Mouse (Mus musculus) lung, postnatal 10 days (tissue): ENCODE results near the gene Syt9.
A peak's percentile ranks its signal among the peaks of the same experiment; 100 is the strongest.
"Not testable (repeated sequence)": the region's sequence is repeated elsewhere in the genome, so short reads cannot be mapped to it uniquely, and the experiment has no call there.

ENCODE experiments used
- DNase-seq: peaks from one replicate; pipeline ENCODE4 v3.0.0; 2021

The Syt9 gene

DNA sequence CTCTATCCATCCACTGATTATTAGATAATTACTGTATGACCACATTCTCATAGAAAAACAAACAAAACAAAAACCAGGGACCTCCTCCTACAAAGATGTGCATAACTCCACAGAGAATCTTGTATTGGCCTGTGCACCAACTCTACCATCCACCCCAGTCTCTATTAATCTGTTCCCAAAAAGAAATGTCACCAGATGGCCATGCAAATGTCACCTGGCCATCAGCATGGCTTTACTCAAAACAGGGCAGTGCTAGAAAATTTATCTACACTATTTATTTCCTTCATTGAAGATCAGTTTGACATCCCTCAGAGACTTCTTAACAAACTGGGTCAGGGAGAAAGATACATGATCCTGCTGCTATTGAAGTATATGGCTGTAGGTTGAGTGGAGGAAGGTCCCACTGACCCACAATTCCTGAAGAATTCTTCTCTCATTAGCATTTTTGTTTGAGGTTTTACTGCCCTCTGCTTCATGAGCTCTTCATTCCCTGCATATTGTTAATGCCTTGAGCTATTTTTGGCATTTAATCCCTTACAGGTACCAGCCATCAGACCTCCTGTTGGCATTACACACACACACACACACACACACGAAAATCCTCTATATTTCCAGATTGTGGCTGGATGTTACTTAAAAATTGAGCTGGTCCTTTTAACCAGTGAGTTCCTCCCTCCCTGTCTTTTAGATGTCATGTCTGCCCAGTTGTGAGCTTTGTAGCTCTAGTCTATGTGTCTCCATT lies 91.3 kb downstream of the Syt9 start:
- no peak for DNase-seq

DNA sequence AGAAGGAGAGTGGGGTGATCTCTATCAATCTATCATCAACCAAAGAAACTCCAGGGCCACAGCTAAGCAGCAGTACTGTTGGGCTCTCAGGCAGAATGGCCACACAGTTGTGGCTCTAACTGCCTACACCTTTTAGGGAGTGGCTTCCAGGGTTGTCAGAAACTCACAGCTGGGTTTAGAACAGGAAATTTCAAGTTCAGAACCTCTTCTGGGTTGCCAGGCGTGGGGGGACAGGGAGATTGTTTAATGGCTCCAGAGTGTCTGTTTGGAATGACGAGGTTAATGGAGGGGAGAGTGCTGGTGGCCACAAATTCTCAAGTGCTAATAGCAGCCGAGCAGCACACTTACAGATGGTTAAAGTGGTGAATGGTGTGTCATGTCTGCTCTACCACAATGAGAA lies 92.4 kb downstream of the Syt9 start:
- DNase-seq: no peak

DNA sequence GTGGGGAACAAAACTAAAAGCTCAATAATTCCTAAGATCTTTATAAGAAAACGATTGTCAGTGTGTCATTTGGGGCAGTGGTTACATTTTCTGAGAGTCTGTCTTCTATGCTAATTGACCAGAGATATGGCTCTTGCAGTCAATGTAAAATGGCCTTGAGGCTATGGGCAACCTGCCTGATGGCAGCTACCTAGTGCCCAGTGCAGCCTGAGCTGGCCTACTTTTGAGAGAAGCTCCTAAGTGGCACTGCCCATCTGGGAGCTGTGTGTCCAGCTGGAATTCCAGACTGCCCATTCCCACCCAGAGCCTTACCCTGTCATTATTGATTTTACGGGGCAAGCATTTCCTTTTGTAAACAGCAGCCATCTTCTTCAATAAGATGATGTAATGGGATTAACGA lies 94.6 kb downstream of the Syt9 start:
- no peak for DNase-seq

DNA sequence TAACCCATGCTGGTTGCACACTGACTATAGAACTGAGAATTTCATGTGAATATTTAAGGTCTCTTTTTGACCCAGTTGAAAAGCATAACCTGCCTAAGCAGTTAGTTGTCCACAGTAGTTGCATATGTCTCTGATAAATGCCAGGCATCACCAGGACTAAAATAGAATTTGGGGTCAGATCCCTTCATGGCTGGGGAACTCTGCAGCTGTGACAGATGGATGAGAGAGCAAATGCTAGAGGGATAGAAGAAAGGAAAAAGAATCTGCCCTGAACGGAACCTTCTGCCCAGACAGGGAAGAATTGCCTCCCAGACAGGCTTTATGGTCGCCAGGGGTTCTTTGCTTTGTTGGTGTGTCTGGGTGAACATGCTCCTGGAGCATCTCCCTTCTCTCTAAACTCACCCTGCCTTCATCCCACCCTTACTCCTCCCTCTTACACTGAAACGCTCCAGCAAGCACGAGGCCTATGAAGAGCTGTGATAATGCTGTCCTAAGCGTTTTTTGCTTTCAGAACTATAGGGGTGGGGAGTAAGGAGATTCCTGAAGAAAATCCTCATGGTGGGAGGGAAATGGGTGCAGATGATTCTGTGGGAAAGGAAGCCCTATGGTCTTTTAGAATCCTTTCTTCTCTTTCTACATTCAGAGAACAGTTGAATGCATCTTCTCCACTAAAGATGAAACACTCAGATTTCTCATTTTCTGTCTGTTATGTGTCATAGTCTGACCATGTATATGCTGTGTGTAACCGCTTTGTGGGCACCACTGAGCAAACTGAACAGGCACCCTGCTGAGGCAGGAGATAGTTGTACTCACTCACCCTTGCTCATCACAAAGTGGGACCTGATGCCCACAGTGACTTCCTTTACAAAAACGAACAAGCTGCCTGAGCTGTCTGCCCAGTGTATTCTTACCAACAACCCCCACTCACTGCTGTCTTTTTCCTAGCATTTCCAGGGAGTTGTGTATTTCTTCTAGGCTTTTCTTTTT lies 108.7 kb downstream of the Syt9 start:
- no peak for DNase-seq

DNA sequence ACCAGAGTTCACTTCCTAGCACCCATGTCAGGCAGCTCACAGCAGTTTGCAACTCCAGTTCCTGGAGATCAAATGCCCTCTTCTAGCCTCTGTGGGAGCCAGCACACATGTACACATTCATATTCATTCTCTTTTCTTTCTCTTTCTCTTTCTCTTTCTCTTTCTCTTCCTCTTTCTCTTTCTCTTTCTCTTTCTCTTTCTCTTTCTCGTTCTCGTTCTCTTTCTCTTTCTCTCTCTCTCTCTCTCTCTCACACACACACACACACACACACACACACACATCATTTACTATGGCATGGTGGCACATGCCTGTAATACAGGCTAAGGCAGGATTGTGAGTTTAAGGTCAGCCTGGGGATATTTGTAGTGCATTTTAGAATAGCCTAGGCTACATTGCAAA lies 115.2 kb downstream of the Syt9 start:
- not testable (repeated sequence) for DNase-seq

- no peak for DNase-seq
Measured at GRCm38 (mm10) chr7:107495428-107495827, 124.9 kb downstream of the Syt9 start.

- no peak for DNase-seq
Measured at GRCm38 (mm10) chr7:107496923-107497322, 126.4 kb downstream of the Syt9 start.

DNA sequence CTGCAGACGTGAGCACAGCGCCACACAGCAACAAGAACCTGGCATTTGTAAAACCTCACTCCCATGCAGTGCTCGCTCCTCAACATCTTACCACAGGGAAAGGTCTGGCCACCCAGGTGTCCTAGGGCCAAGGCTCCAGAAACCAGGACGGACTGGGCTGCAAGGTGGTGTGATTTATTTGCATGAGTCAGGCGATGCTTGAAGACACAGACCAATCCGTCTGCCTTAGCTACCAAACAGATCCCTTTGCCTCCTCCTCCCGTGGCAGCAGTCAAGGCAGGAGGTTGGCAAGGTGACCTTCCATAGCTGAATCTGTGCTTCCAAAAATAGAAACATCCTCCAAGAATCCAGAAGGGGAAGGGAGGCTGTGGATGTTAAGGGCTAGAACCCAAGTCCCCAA lies 130.1 kb downstream of the Syt9 start:
- DNase-seq: no peak

DNA sequence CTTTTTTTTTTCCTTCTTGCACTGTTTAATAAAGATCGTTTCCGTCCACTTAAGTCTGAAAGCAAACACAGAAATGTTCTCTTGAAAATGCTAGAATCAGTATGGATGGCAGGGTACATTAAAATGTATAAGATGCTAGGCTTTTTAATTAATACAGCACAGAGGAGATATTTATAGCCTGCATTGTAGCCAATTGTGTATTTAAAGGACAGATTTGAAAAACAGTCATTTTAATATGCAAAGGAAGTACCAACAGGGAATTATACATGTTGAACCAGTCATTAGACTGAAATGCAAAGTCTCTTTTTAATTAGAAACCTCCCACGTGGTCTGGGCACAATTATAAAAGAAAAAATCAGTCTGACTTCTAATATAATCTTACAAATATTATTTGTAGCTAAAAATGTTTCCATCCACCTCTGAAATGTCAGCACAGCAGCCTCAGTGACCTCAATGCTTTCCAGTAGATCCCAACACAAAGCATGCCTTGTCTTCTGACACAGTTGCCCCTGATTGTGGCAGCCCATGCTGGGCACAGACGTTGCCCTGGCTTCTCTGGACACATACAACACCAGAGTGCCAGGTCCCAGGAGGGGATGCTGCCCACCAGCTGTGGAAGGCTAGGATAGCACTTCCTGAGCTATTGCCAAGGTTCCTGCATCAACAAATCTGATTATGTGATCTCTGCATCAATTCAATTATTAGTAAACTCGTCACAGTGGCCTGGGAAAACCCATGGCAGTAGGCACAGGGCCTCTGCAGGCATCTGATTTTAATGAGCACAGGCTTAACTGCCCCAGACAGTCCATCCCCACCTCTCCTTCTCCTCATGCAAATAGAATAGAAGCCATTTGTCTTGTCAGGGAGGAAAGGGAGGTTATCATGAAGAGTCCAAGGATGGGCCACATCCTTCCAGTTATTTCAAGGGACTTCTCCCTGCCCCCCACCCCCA lies 134.5 kb downstream of the Syt9 start:
- DNase-seq: no peak

DNA sequence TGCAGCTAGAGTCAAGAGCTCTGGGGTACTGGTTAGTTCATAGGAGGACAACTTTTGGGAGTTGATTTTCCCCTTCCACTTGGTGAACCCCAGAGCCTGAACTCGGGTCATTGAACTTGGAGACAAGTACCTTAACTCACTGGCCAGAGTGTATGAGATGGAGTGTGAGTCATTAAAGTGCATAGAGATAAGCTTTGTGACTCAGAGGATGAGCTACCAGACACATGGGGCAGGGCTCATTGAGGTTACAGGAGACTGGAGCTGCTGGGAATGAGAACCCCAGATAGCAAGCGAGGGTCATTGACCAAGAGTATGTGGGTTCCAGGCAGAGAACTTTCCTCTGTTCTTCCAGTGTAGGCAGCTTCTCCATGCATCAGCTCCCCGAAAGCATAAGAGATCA lies 137.4 kb downstream of the Syt9 start:
- DNase-seq: no peak

- DNase-seq: no peak
Measured at GRCm38 (mm10) chr7:107509740-107510139, 139.2 kb downstream of the Syt9 start.

GRCm38 (mm10) chr7:107516704-107517410 lies 146.3 kb downstream of the Syt9 start:
- peak; percentile 35 for DNase-seq

DNA sequence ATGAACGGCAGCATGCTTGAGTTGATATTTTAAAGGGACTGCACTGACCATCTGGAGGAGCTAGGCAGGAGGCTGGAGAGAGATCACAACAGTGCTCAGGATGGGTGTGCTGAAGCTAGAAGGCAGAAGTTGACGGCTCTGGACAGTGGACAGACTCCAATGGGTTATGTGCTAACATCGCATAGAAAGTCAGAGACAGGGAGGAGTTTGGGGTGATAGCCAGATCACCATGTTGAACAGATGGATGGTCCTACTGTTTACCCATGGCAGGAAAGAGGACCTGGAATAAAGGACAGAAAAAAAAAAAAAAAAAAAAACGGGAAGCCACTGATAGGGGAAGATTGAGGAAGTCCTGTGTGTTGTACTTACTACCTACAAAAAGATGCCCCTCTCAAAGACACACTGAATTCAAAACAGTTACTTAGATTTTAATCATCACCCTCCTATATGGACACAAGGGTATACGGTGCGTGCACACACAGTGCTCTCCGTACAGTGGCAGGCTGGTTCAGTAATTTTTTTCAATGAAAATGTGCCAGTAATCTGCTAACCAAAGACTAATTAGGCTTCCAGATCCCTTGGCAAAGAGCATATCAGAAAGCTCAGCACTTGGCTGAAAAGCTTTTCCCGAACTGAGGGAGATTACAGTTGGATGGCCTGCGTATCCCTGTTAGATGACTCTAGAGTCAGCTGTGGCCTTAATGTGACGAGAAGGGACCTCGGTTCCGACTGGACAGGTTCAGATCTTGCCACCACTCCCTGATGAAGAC lies 148.9 kb downstream of the Syt9 start:
- DNase-seq: no peak

DNA sequence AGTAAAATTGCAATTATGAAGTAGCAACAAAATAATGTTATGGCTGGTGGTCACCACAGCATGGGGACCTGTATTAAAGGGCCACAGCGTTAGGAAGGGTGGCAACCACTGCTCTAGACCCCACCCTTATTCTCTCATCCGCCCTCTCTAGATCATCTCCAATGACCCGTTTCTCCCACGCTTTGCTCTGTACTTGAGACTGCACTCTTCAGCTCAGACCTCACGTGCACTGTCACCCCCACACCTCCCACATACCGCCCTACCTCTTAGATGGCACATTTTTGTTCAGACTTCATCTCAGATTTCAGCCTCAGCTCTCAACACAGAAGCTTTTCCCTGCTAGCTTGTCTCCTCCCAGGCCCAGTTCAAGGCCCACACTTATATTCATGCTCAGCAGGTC lies 150.9 kb downstream of the Syt9 start:
- DNase-seq: no peak

DNA sequence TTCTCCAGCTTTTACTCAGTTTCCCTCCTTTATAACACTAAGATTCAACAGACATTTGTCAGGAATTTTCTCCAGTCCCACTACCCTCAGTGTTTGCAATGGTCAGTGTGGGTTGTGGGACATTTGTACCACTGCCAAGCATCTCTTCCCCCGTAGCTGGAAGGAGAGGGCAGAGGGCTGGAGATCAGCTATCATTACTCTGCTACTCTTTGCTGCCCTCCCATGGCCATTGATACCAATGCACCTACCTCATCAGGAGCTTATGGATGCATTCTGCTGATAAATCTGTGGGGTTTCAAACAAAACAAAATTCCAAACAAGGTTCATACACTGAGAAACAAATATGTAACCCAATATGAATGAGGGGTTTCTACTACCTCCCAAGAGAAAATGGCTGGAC lies 155.8 kb downstream of the Syt9 start:
- peak; percentile 50 for DNase-seq

DNA sequence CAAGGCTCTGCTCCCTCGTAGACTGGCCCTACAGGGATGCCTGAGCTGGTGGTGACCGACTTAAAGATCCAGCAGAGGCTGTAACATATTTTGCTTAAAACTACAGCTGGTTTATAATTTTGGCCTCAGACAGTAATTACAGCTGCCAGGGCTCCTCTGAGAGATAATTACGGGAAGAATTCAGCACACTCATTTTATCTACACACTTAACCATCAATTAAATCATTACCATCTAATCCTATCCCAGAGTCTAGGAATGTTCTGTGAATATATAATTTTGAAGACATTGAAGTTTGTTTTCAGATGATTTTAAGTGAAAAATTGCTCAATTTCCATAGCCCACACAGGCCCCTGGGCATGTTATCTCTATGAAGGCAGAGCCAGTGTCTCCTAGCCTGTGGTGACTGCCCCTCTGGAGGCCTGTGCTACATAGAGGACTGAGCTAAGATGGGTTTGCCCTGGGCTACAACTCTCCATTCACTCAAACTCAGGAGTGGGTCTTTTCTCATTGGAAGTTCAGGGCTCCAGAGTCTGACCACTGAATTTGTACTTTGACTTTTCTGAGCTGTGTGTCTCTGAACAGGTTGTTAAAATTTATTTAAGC lies 157.7 kb downstream of the Syt9 start:
- DNase-seq: no peak

- DNase-seq: no peak
Measured at GRCm38 (mm10) chr7:107529364-107529763, 158.8 kb downstream of the Syt9 start.

DNA sequence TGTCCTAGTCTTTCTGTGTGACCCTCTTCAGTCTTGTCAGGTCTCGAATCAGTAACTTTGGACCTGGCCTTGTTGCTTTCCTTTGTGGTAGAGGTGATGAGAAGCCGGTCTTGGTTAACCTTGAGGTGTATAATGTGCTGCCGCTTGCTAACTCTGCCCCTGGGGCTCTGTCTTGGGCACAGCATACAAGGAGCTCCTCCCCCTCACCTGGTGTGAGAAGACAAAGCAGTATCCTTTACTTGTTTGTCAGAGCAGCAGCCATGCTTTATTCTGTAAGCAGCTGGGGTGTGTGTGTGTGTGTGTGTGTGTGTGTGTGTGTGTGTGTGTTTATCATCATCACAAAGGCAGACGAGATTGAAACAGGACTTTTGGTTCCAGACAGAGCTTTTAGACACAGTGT lies 164.8 kb downstream of the Syt9 start:
- no peak for DNase-seq

DNA sequence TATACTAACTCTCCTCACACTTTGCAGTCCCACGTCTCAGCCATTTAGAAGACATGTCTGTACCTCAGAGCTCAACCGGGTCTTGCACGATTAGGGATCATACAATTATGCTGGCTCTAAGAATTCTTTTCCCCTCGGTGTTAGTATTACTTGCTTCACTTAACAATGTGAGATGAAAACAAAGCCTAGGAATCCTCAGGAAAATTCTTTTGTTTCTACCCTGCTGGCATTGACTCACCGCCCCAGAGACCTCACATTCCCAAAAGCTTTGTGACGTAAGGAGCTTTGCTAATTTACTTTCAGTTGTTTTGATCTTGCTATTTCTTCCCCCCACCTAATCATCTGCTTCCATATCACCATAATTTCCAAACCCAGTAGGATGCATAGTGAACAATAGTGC lies 166.0 kb downstream of the Syt9 start:
- DNase-seq: no peak

DNA sequence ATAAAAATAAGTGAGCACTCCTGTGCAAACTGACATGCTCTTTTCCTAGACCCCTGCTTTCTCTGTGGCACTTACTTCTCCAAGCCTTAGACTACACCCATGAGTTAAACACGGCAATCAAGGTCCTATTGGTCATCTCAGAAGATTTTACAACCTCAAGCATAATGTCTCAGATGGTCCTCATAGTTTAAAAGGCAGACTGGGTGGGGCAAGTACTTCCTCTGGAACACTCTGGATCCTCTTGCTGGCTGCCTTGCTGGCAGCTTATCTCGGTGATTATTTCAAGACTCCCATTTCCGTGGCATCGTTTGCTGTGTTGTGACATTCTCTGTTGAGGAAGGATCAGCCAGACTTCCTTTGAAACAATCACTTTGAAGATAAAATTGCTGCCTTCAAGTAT lies 169.5 kb downstream of the Syt9 start:
- no peak for DNase-seq

- no peak for DNase-seq
Measured at GRCm38 (mm10) chr7:107545011-107545410, 174.5 kb downstream of the Syt9 start.
